Mouse (Mus musculus): ENCODE data around the gene Gatc. TPM values are rescaled to one million over a fixed set of nuclear protein-coding genes. Genes with fewer than 3 reads are reported as not detected.
"Not testable (repeated sequence)": the region's sequence is repeated elsewhere in the genome, so short reads cannot be mapped to it uniquely, and the experiment has no call there.

The Gatc gene
- total and polyA plus RNA-seq, 2 experiments from 2014 or later: 25.5 to 40.2 TPM

GRCm38 (mm10) chr5:115319004-115319940 is 21.7 kb downstream of the Gatc start:
- Histone ChIP-seq H3K27me3 (ENCODE audit: insufficient read depth, low read length) (no peaks in the 10 kb centered on the region), H3K9ac (peak overlapping the region; percentile 43), H3K4me3 (ENCODE audit: low read depth, low read length) (peak overlapping the region; percentile 36), H3K27ac (ENCODE audit: low read depth, low read length) (peak overlapping the region; percentile 88), H3K4me2 (ENCODE audit: low read depth) (peak overlapping the region; percentile 79), H3K36me3 (ENCODE audit: insufficient read depth) (no peaks in the 10 kb centered on the region), H3K4me1 (ENCODE audit: insufficient read depth) (peaks cover 27% of the 10 kb centered on the region; the same call in 1 of the 2 replicates), H3K9me3 (ENCODE audit: low read length) (no peaks in the 10 kb centered on the region)
- DNase-seq: peak; percentile 83
- under 1% methylated on average over 22 of the region's 22 CpGs for WGBS
- peak; percentile 68 for TF ChIP-seq CTCF (IDR thresholded peaks at IDR 0.05; ENCODE audit: low read depth)
- ATAC-seq: peak; percentile 90

GRCm38 (mm10) chr5:115317645-115318328 is 23.2 kb downstream of the Gatc start:
- Histone ChIP-seq H3K4me2 (ENCODE audit: low read depth) (no peak overlapping the region), H3K27me3 (ENCODE audit: insufficient read depth, low read length) (no peaks in the 10 kb centered on the region), H3K27ac (ENCODE audit: low read depth, low read length) (peak overlapping the region; percentile 57; the same call in 1 of the 2 replicates), H3K9ac (peak overlapping the region; percentile 25; the same call in 1 of the 2 replicates), H3K4me3 (ENCODE audit: low read depth, low read length) (no peak overlapping the region), H3K4me1 (ENCODE audit: insufficient read depth) (peaks cover 27% of the 10 kb centered on the region; the same call in 1 of the 2 replicates), H3K36me3 (ENCODE audit: insufficient read depth) (no peaks in the 10 kb centered on the region), H3K9me3 (ENCODE audit: low read length) (no peaks in the 10 kb centered on the region)
- TF ChIP-seq CTCF (IDR thresholded peaks at IDR 0.05; ENCODE audit: low read depth): 0 out of 2 replicates have a peak, but pooled peaks have one; percentile 10
- WGBS: 10% methylated on average over 10 of the region's 10 CpGs
- peak; percentile 26 for DNase-seq
- ATAC-seq: no peak

- WGBS: 7% methylated on average over 14 of the region's 14 CpGs
- Histone ChIP-seq H3K9me3 (ENCODE audit: low read length) (no peaks in the 10 kb centered on the region), H3K27me3 (ENCODE audit: insufficient read depth, low read length) (no peaks in the 10 kb centered on the region), H3K4me3 (ENCODE audit: low read depth, low read length) (no peak overlapping the region), H3K9ac (peak overlapping the region; percentile 25; the same call in 1 of the 2 replicates), H3K4me1 (ENCODE audit: insufficient read depth) (peaks cover 27% of the 10 kb centered on the region; the same call in 1 of the 2 replicates), H3K27ac (ENCODE audit: low read depth, low read length) (peak overlapping the region; percentile 57), H3K36me3 (ENCODE audit: insufficient read depth) (no peaks in the 10 kb centered on the region), H3K4me2 (ENCODE audit: low read depth) (no peak overlapping the region)
- DNase-seq (peak; percentile 25), ATAC-seq (no peak)
- no peak for TF ChIP-seq CTCF (IDR thresholded peaks at IDR 0.05; ENCODE audit: low read depth)
Observed at GRCm38 (mm10) chr5:115316968-115317644, 23.9 kb downstream of the Gatc start.

- H3K36me3 ChIP-seq (ENCODE audit: insufficient read depth): no peaks in the 10 kb centered on the region; the same call in 1 of the 2 replicates
- no peak overlapping the region for H3K9ac ChIP-seq
- H3K4me1 ChIP-seq (ENCODE audit: insufficient read depth): peaks cover 17% of the 10 kb centered on the region; the same call in 1 of the 2 replicates
- H3K4me2 ChIP-seq (ENCODE audit: low read depth): no peak overlapping the region
- H3K4me3 ChIP-seq (ENCODE audit: low read depth, low read length): no peak overlapping the region
- no peak for TF ChIP-seq CTCF (IDR thresholded peaks at IDR 0.05; ENCODE audit: low read depth)
- no peak for DNase-seq
- ATAC-seq: no peak
- no peaks in the 10 kb centered on the region for H3K9me3 ChIP-seq (ENCODE audit: low read length)
- no peak overlapping the region for H3K27ac ChIP-seq (ENCODE audit: low read depth, low read length)
- H3K27me3 ChIP-seq (ENCODE audit: insufficient read depth, low read length): no peaks in the 10 kb centered on the region
- 55% methylated on average over 5 of the region's 5 CpGs for WGBS
Observed at GRCm38 (mm10) chr5:115313668-115313943, 27.4 kb downstream of the Gatc start.

- Histone ChIP-seq H3K9me3 (ENCODE audit: low read length) (no peaks in the 10 kb centered on the region), H3K27me3 (ENCODE audit: insufficient read depth, low read length) (no peaks in the 10 kb centered on the region), H3K4me3 (ENCODE audit: low read depth, low read length) (no peak overlapping the region), H3K27ac (ENCODE audit: low read depth, low read length) (no peak overlapping the region), H3K9ac (no peak overlapping the region), H3K4me1 (ENCODE audit: insufficient read depth) (peaks cover 12% of the 10 kb centered on the region; the same call in 1 of the 2 replicates), H3K4me2 (ENCODE audit: low read depth) (no peak overlapping the region), H3K36me3 (ENCODE audit: insufficient read depth) (peaks cover 5% of the 10 kb centered on the region; the same call in 1 of the 2 replicates)
- ATAC-seq: no peak
- WGBS: 76% methylated on average over 10 of the region's 10 CpGs
- no peak for DNase-seq
- TF ChIP-seq CTCF (IDR thresholded peaks at IDR 0.05; ENCODE audit: low read depth): no peak
Observed at GRCm38 (mm10) chr5:115312816-115313667, 27.9 kb downstream of the Gatc start.

GRCm38 (mm10) chr5:115312354-115312753 is 28.6 kb downstream of the Gatc start:
- ATAC-seq (no peak), DNase-seq (no peak)
- Histone ChIP-seq H3K4me3 (ENCODE audit: low read depth, low read length) (no peak overlapping the region), H3K36me3 (ENCODE audit: insufficient read depth) (peaks cover 6% of the 10 kb centered on the region; the same call in 1 of the 2 replicates), H3K9ac (no peak overlapping the region), H3K4me2 (ENCODE audit: low read depth) (no peak overlapping the region), H3K27me3 (ENCODE audit: insufficient read depth, low read length) (no peaks in the 10 kb centered on the region), H3K4me1 (ENCODE audit: insufficient read depth) (peaks cover 6% of the 10 kb centered on the region; the same call in 1 of the 2 replicates), H3K27ac (ENCODE audit: low read depth, low read length) (no peak overlapping the region), H3K9me3 (ENCODE audit: low read length) (no peaks in the 10 kb centered on the region)
- TF ChIP-seq CTCF (IDR thresholded peaks at IDR 0.05; ENCODE audit: low read depth): no peak
- WGBS: 83% methylated on average over 4 of the region's 4 CpGs

GRCm38 (mm10) chr5:115302190-115302589 is 38.8 kb downstream of the Gatc start:
- H3K27me3 ChIP-seq (ENCODE audit: insufficient read depth, low read length); H3K4me2 ChIP-seq (ENCODE audit: low read depth); H3K9me3 ChIP-seq (ENCODE audit: low read length); H3K9ac ChIP-seq; H3K27ac ChIP-seq (ENCODE audit: low read depth, low read length); H3K4me3 ChIP-seq (ENCODE audit: low read depth, low read length); DNase-seq; ATAC-seq: not testable (repeated sequence)
- WGBS: 89% methylated on average over 5 of the region's 7 CpGs
- Histone ChIP-seq H3K36me3 (ENCODE audit: insufficient read depth) (peaks cover 16% of the 10 kb centered on the region), H3K4me1 (ENCODE audit: insufficient read depth) (peaks cover 12% of the 10 kb centered on the region; the same call in 1 of the 2 replicates)

All from forebrain, postnatal 0 days (tissue).